Mouse (Mus musculus) testis, adult 2 months (tissue): ENCODE results near the gene 2900011O08Rik. TPM values are rescaled to one million over a fixed set of nuclear protein-coding genes. Genes with fewer than 3 reads are reported as not detected.

Experiments
- H3K27ac ChIP-seq: fragments of 200-500 bp; 2 replicates; pipeline ENCODE4 v1.5.1; 2012; ENCODE audit warnings: low read depth, low read length; ENCODE audit not compliant: control insufficient read depth, insufficient read depth
- H3K27me3 ChIP-seq: fragments of 200-500 bp; 2 replicates; pipeline ENCODE4 v1.6.1; 2012; ENCODE audit warnings: mild to moderate bottlenecking, low read length, moderate library complexity; ENCODE audit not compliant: control insufficient read depth, insufficient read depth
- H3K36me3 ChIP-seq: fragments of 200-500 bp; 2 replicates; pipeline ENCODE4 v1.6.1; 2012; ENCODE audit warnings: mild to moderate bottlenecking, low read length; ENCODE audit not compliant: control insufficient read depth, insufficient read depth
- H3K4me1 ChIP-seq: fragments of 200-500 bp; 2 replicates; pipeline ENCODE4 v1.6.1; 2012; ENCODE audit warnings: low read length; ENCODE audit not compliant: control insufficient read depth, insufficient read depth
- H3K4me3 ChIP-seq: fragments of 200-500 bp; 2 replicates; pipeline ENCODE4 v1.5.1; 2012; ENCODE audit warnings: low read depth, mild to moderate bottlenecking, low read length, moderate library complexity, mixed read lengths; ENCODE audit not compliant: control insufficient read depth
- CTCF ChIP-seq: fragments of 200-500 bp; IDR thresholded peaks from 2 replicates; pipeline ENCODE4 v1.5.1; 2012; ENCODE audit warnings: low read depth, mild to moderate bottlenecking, inconsistent platforms, low read length, moderate library complexity; ENCODE audit not compliant: control insufficient read depth, insufficient read depth, insufficient replicate concordance
- POLR2A ChIP-seq: fragments of 200-500 bp; IDR thresholded peaks from 2 replicates; pipeline ENCODE4 v1.6.1; 2012; ENCODE audit warnings: low read depth, mild to moderate bottlenecking, inconsistent platforms, low read length, moderate library complexity; ENCODE audit not compliant: control insufficient read depth
- polyA plus RNA-seq: library from polyadenylated mRNA; depleted of rRNA; stranded (reverse); fragments of >200 nt; gene quantifications from 2 replicates; pipeline ENCODE4 v1.2.3, GENCODE M21; 2012

The 2900011O08Rik gene
- polyA plus RNA-seq, 1 experiment: 17.3 TPM

GRCm38 (mm10) chr16:14029072-14029471 is 42.7 kb downstream of the 2900011O08Rik start:
- no peak for TF ChIP-seq POLR2A
- TF ChIP-seq CTCF: no peak
- Histone ChIP-seq H3K4me1 (no peaks in the 10 kb centered on the region), H3K4me3 (no peak overlapping the region), H3K27ac (no peak overlapping the region), H3K27me3 (no peaks in the 10 kb centered on the region), H3K36me3 (no peaks in the 10 kb centered on the region)

- no peaks in the 10 kb centered on the region for H3K4me1 ChIP-seq
- no peaks in the 10 kb centered on the region for H3K27me3 ChIP-seq
- no peaks in the 10 kb centered on the region for H3K36me3 ChIP-seq
- no peak overlapping the region for H3K27ac ChIP-seq
- TF ChIP-seq CTCF (no peak), POLR2A (no peak)
- H3K4me3 ChIP-seq: no peak overlapping the region
Measured at GRCm38 (mm10) chr16:14029851-14030250, 43.4 kb downstream of the 2900011O08Rik start.

GRCm38 (mm10) chr16:14030650-14031049 is 44.2 kb downstream of the 2900011O08Rik start:
- H3K27me3 ChIP-seq: no peaks in the 10 kb centered on the region
- H3K27ac ChIP-seq: no peak overlapping the region
- no peaks in the 10 kb centered on the region for H3K4me1 ChIP-seq
- H3K4me3 ChIP-seq: no peak overlapping the region
- no peaks in the 10 kb centered on the region for H3K36me3 ChIP-seq
- TF ChIP-seq CTCF (no peak), POLR2A (no peak)

- Histone ChIP-seq H3K4me1 (no peaks in the 10 kb centered on the region), H3K4me3 (no peak overlapping the region), H3K27me3 (no peaks in the 10 kb centered on the region), H3K36me3 (no peaks in the 10 kb centered on the region), H3K27ac (no peak overlapping the region)
- no peak for TF ChIP-seq POLR2A
Measured at GRCm38 (mm10) chr16:14033076-14033475, 46.7 kb downstream of the 2900011O08Rik start.

GRCm38 (mm10) chr16:14042421-14042820 is 56.0 kb downstream of the 2900011O08Rik start:
- Histone ChIP-seq H3K27ac (no peak overlapping the region), H3K36me3 (no peaks in the 10 kb centered on the region), H3K4me1 (no peaks in the 10 kb centered on the region), H3K4me3 (no peak overlapping the region), H3K27me3 (no peaks in the 10 kb centered on the region)
- TF ChIP-seq POLR2A (no peak), CTCF (no peak)

GRCm38 (mm10) chr16:14044695-14045094 is 58.3 kb downstream of the 2900011O08Rik start:
- Histone ChIP-seq H3K4me3 (no peak overlapping the region), H3K27me3 (no peaks in the 10 kb centered on the region), H3K36me3 (no peaks in the 10 kb centered on the region), H3K27ac (no peak overlapping the region), H3K4me1 (no peaks in the 10 kb centered on the region)
- TF ChIP-seq POLR2A (no peak), CTCF (no peak)

- TF ChIP-seq POLR2A (no peak), CTCF (no peak)
- no peaks in the 10 kb centered on the region for H3K4me1 ChIP-seq
- H3K27ac ChIP-seq: no peak overlapping the region
- H3K36me3 ChIP-seq: no peaks in the 10 kb centered on the region
- H3K4me3 ChIP-seq: no peak overlapping the region
- no peaks in the 10 kb centered on the region for H3K27me3 ChIP-seq
Measured at GRCm38 (mm10) chr16:14046224-14046756, 59.9 kb downstream of the 2900011O08Rik start.

- Histone ChIP-seq H3K36me3 (no peaks in the 10 kb centered on the region), H3K27me3 (no peaks in the 10 kb centered on the region), H3K4me1 (no peaks in the 10 kb centered on the region), H3K4me3 (no peak overlapping the region), H3K27ac (no peak overlapping the region)
- no peak for TF ChIP-seq CTCF
Measured at GRCm38 (mm10) chr16:14052221-14052620, 65.8 kb downstream of the 2900011O08Rik start.
